Mouse (Mus musculus) spleen, adult 2 months (tissue): ENCODE data around the gene Olfr543.

ENCODE experiments used
- CTCF ChIP-seq: fragments of 200-500 bp; IDR thresholded peaks from 2 replicates; pipeline ENCODE4 v1.5.1; 2011; ENCODE audit warnings: mild to moderate bottlenecking, inconsistent platforms; ENCODE audit not compliant: insufficient read depth, insufficient read length, insufficient replicate concordance; ENCODE audit errors: extremely low read depth
- POLR2A ChIP-seq: fragments of 200-500 bp; IDR thresholded peaks from 2 replicates; pipeline ENCODE4 v1.6.1; 2011; ENCODE audit warnings: low read depth, low read length, inconsistent platforms

GRCm38 (mm10) chr7:102499473-102499872 is 18.0 kb upstream of the Olfr543 start, which contains the start of gene Olfr545:
- TF ChIP-seq POLR2A: no peak
- TF ChIP-seq CTCF: no peak
